Mouse (Mus musculus) right cerebral cortex, postnatal 36 days (tissue): ENCODE measurements around the gene Sdc1.

Experiments used
- DNase-seq, 2 experiments: peaks; one replicate each; pipeline ENCODE4 v3.0.0; 2022; ENCODE audit warnings: low spot score in 2 of 2, mixed read lengths in 1 of 2

Sdc1 gene

GRCm38 (mm10) chr12:8781681-8782378, 10.7 kb downstream of the Sdc1 start:
- DNase-seq, result no peak

DNA sequence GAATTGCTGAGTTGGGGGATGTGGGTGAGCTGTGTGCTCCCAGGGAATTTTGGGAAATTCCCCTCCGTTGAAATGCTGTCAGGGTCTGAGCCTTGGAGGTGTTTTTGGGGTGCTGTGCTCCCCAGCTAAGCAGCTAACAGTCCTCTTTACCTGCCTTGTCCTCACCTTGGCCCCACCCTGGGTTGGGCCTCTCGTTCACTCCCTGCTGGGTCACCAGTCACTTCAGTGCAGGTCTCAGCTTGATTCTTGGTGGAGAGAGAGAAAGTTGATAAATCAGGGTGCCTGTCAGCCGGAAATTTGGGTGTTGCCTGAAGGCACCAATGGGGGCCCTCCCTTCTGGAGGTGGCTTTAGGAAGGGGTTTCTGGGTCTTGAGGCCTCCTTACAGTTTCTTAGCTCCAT, 11.4 kb downstream of the Sdc1 start:
- no peak for DNase-seq

DNA sequence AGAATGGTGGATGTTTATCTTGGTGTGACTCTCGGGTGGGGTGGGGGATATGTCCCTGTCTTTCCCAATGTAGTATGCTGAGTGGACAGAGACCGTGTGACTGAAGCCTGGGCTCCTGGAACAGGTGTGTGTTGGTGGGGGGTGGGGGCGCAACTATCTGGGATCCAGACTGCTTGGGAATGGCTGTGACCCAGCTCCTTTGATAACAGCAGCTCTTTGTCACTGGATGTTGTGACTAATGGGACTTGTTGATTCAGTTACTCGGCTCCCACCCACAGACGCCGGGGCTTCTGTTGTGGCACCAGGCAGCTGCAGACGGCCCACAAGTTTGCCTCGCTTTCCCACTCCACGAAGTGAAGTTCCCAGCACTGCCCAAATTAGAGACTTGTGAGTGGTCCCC, 13.1 kb downstream of the Sdc1 start:
- DNase-seq, result no peak

GRCm38 (mm10) chr12:8786476-8786875, 15.4 kb downstream of the Sdc1 start:
- DNase-seq, result no peak

- DNase-seq, result no peak
These were observed 16.0 kb downstream of the Sdc1 start for GRCm38 (mm10) chr12:8786984-8787730.

DNA sequence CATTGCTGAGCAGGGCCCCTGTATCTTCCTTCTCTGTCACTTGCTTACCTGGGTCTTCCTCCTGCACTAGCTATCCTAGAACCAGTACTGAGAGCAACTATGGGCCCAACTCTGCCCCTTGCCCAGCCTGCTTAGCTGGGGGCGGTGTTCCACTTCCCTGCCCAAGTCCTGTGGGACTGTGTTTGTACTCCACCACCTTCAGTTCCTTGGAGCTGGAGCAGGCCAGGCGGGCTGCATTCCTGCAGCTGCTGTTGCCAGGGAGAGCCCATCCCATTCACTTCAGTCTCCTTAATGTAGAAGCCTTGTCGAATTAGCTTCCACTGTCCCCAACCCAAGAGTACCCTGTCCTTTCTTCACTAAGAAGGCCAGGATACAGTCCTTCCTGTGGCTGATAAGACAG, 17.3 kb downstream of the Sdc1 start:
- DNase-seq, result no peak

DNA sequence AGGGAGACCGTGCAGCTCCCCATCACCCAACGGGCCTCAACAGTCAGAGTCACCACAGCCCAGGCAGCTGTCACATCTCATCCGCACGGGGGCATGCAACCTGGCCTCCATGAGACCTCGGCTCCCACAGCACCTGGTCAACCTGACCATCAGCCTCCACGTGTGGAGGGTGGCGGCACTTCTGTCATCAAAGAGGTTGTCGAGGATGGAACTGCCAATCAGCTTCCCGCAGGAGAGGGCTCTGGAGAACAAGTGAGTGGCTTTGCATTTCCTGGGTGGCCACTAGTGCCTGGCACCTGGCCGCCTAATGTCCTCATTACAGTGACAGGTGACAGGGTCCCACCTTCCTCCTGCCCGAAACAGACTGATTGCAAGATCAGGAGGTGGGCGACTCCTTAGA, 19.5 kb downstream of the Sdc1 start:
- DNase-seq, result no peak

DNA sequence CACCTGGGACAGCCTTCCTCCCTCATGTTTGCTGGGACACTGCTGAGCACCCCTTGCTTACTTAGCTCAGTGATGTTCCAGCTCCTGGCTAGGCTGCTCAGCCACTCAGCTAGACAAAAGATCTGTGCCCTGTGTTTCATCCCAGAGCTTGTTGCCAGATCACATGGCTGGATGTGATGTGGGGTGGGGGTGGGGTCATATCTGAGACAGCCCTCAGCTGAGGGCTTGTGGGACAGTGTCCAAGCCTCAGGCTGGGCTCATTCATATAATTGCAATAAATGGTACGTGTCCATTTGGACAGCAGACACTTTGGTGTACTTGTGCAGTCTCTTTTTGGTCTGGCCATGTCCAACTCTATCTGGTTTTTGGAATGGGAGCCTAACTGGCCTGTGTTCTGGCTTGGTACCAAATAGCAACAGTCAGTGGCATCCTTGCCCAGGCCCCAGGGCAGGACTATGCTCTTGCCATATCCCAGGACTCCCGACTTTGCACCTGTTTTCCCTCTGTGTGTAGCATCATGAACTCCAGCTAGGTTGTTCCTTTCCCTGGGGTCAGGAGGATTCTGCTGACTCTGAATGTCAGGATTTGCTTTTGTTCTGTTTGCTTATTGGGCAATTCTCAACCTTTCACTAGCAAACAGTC, 22.4 kb downstream of the Sdc1 start:
- DNase-seq, result no peak

DNA sequence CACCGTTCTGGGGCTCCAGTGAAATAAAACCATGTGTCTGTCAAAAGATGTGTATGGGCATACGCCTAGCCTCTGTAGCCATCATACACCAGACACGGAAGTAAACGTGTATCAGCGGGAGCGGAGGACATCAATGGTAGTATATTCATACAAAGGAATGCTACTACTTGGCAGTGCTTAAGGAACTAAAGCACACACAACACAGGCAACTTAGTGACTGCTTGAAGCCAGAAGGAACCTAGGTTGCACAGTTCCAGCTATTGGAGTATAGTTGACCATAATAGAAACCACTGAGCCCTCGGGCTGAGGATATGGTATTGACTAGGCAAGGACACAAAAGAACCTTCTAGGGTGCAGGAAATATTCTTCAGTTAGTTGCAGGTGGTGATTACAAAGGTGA, 26.8 kb downstream of the Sdc1 start:
- no peak for DNase-seq

GRCm38 (mm10) chr12:8798486-8799020, 27.4 kb downstream of the Sdc1 start:
- no peak for DNase-seq

- no peak for DNase-seq
These were observed 32.4 kb downstream of the Sdc1 start for GRCm38 (mm10) chr12:8803421-8804076.

GRCm38 (mm10) chr12:8804077-8804456, 32.9 kb downstream of the Sdc1 start:
- DNase-seq, result no peak

DNA sequence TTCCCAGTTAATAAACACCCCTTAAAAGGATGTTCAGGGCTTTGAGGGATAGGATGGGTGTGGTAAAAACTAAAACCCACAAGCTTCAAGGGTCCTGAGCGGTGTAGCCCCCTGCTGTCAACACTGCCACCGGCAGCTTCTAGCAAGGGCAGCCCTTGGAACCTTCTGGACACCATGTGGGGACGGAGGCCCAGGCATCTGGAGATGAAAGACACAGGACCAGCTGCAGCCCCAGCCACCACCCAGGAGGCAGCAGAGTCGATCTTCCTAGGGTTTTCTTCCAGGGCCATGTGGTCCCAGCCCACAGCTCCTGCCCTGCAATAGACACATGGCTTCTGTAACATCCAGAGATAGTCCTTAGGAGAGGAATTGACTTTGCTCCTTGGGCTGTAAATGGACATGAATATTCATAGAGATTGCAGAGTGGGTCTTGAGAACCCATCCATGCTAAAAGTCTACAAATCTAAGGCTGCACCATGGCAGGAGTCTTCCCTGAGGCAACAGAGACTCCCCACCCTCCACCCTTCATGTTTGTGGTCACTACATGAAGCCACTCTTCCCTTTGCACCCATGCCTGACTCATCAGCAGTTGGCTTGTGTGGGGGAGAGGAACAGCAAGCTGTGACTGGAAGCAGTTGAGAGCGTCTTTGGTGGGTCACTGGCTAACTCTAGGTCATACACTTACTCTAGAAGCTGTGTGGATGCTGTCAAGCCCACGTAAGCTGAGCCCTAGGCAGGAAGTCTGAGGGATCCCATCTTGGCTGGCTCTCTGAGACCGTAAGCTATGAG, 34.0 kb downstream of the Sdc1 start:
- DNase-seq, result no peak

GRCm38 (mm10) chr12:8809086-8809485, 38.0 kb downstream of the Sdc1 start:
- DNase-seq, result no peak

DNA sequence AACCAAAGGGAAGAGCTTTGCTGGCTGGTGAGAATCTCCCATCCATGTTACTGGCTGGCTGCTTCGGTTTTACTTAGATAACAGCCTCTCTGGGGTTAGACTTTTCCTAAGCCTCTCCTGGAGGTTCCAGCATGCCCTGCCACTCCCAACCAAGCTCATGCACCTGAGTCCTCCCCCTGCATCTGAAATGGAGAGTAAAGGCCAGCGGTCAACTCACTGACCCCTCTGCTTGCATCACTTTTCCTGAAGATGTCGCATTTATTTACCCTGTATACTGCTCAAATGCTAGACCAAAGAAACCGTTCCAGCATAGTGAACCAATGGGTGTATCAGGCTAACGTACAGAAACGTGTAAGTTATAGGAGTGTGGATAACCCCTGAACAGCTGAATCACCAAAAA, 38.5 kb downstream of the Sdc1 start:
- DNase-seq, result no peak

DNA sequence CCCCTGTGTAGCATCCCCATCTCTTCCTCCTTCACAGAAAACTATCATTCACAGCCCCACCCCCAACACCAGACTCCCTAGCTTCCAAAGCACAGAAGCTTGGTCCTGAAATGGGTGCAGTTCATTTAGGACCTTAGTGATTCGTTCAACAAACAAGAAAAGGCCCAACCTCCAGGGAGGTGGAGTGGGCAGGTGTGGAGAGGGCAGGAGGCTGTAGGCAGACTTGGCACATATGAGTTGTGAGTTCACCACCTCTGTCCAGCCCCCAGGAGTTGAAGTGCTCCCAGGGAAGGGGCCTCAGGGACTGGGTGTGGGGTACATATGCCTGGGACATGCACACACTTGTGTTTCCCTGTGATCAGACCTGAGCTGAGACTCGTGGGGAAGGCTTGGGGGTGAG, 39.8 kb downstream of the Sdc1 start:
- no peak for DNase-seq

DNA sequence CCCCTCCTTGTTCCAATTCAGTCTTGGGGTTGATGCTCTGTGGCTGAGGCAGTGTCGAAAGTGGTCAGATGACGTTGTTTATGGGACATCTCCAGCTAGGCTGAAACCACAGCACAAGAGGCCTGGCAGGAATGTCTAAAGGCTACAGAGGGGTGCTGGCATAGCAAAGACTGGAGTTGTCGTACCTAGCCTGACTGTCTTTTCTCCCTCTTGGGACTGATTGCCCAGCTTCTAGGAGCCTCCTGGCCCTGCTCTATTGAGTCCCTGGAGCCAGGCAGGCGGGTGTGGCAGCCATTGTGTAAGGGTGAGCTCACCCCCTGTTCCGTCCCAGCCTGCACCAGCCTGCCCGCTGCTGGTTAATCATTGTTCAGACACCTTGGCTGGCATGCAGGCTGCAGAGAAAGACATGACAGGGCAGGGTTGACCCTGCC, 40.3 kb downstream of the Sdc1 start:
- DNase-seq, result no peak

DNA sequence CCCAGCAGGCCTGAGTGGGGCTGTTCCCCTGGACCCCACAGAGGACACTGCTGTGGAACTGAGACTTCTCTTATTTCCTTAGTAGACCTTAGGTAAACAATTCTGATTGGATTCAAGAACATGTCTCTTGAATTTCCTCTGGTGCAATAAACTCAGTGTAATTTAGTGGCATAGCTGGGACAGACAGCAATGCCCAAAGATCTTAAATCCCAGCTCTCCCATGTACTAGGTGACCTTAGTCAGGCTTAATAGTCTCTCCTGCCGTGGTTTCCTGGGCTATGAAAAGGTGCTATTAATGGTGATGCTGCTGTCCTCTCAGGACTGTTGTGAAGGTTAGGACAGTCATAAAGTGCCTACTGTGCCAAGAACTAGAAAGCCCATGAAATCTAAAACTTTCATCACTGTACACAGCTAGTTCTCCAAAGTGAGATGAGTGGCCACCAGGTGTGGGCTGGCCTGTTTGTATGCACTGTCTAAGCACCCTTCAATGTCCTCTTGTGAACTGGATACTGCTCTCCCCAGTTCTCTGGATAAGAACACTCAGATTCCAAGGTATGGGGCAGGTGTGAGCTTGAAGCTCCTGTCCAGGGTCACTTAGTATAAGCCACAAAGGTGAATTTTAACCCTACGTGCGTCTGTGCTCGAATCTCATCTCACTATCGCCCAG, 40.9 kb downstream of the Sdc1 start:
- no peak for DNase-seq

DNA sequence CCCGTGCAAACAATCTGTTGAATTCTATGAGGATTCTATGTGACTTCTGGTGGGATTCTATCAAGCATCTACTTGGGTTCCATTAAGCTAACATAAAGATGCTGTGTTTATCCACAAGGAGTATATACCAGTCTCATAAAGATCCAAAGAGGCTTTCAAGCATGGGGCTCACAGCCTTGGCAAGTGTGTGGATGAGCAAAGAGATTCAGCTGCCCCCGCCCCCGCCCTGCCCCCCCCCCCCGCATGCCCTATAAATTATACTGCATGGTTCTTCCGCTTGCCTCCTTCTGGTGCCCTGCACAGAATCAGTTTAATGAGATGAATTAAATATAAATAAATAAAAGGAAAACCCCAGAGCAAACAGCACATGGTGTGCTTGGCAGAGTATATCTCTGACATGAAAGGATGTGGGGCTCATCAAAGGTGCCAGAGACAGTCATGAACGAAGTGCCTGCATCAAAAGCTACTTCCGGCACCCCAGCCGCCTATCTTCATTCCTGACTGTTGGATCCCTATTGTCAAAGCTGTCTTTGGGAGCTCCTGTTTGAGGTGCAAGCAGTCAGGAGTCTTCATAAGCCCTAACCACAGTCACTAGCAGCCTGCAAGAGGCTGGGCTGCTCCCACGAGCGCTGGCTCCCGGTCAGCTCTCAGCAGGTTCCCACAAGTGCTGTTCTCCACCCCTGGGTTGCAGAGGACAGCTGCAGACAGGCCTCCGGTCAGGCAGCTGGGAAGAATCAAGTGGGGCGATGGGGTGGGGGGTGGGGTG, 46.5 kb downstream of the Sdc1 start:
- no peak for DNase-seq

GRCm38 (mm10) chr12:8818233-8818672, 47.1 kb downstream of the Sdc1 start:
- DNase-seq, result no peak
